Mouse (Mus musculus): Measurements from ENCODE around the gene Tenm3. TPM values are rescaled to one million over a fixed set of nuclear protein-coding genes. Genes with fewer than 3 reads are reported as not detected.

Gene Tenm3
- total and polyA plus RNA-seq, 3 experiments: 0.03 to 0.08 (median 0.07) TPM

DNA sequence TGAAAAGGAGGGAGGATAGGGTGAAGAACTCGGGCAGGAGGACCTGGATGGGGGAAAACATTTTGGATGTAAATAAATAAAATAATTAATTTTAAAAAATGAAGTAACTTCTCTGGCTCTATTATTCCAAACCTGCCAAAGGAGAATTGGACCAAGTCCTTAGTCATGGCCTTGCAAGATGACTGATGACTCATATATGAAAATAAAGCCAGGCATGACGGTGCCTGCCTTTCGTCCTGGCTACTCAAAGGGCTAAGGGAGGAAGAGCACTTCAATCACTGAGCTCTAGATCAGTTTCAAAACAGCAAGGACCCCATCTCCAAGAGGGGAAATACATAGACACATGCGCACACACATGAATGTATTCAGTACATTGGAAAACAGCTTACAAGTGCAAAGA lies 234.1 kb downstream of the Tenm3 start:
- Histone ChIP-seq H3K27me3 (replicated peaks) (no peaks in the 10 kb centered on the region), H3K4me2 (ENCODE audit: insufficient read depth, low read depth, poor library complexity, severe bottlenecking) (no peak overlapping the region), H3K79me2 (replicated peaks; ENCODE audit: control insufficient read depth, extremely low read depth, insufficient read depth, poor library complexity, severe bottlenecking) (no peaks in the 10 kb centered on the region), H3K9me3 (replicated peaks; ENCODE audit: low read length) (peaks cover 60% of the 10 kb centered on the region), H3K4me3 (replicated peaks in 1 of 3; ENCODE audit: low read depth in 2 of 3, low read length in 2 of 3, poor library complexity in 1 of 3) (no peak overlapping the region), H3K27ac (ENCODE audit: insufficient read depth, low read depth) (no peak overlapping the region), H3K36me3 (replicated peaks in 1 of 2; ENCODE audit: control insufficient read depth in 1 of 2, insufficient read depth in 1 of 2, low read length in 1 of 2) (no peaks in the 10 kb centered on the region), H3K9ac (ENCODE audit: insufficient read depth, low read depth) (no peak overlapping the region), H3K4me1 (ENCODE audit: control insufficient read depth in 1 of 2, insufficient read depth in 2 of 2) (no peaks in the 10 kb centered on the region)
- DNase-seq (ENCODE audit: extremely low read depth): no peak
- TF ChIP-seq ZNF384 (IDR thresholded peaks at IDR 0.05; ENCODE audit: low read depth, low read length) (no peak), USF1 (IDR thresholded peaks at IDR 0.05; ENCODE audit: low read depth, low read length) (no peak), RCOR1 (conservative IDR thresholded peaks at IDR 0.05; ENCODE audit: low read depth, low read length) (no peak), CHD1 (IDR thresholded peaks at IDR 0.05; ENCODE audit: low read depth, low read length) (no peak), EP300 (IDR thresholded peaks at IDR 0.05; ENCODE audit: low read length) (no peak), TBP (conservative IDR thresholded peaks at IDR 0.05; ENCODE audit: low read depth, low read length) (no peak), ZC3H11A (IDR thresholded peaks at IDR 0.05; ENCODE audit: low read depth, low read length) (no peak), NRF1 (IDR thresholded peaks at IDR 0.05; ENCODE audit: low read depth, low read length) (no peak), MAFK (IDR thresholded peaks at IDR 0.05; ENCODE audit: insufficient replicate concordance, low read length) (no peak), RAD21 (IDR thresholded peaks at IDR 0.05; ENCODE audit: low read depth, low read length) (no peak), MYC (IDR thresholded peaks at IDR 0.05; ENCODE audit: low read depth, low read length) (no peak), SIN3A (IDR thresholded peaks at IDR 0.05; ENCODE audit: low read length) (no peak), JUN (IDR thresholded peaks at IDR 0.05; ENCODE audit: insufficient read depth, low read depth, low read length) (no peak), MAX (IDR thresholded peaks at IDR 0.05; ENCODE audit: low read length) (no peak), BHLHE40 (IDR thresholded peaks at IDR 0.05; ENCODE audit: low read depth, low read length) (no peak)
- dilution Hi-C loops (cut with MboI; ENCODE audit: extremely low pct_ligation_motif_present, extremely low pct_unique_long_range_greater_than_20kb, low sequenced_read_pairs): no loop called here
- in situ Hi-C loops (cut with MboI; ENCODE audit: low pct_ligation_motif_present, low pct_unique_long_range_greater_than_20kb, low sequenced_read_pairs): no loop called here

- no peaks in the 10 kb centered on the region for H3K27me3 ChIP-seq (replicated peaks)
- in situ Hi-C loops (cut with MboI; ENCODE audit: low pct_ligation_motif_present, low pct_unique_long_range_greater_than_20kb, low sequenced_read_pairs): no loop called here
- no peaks in the 10 kb centered on the region for H3K4me1 ChIP-seq (ENCODE audit: control insufficient read depth in 1 of 2, insufficient read depth in 2 of 2)
- H3K27ac ChIP-seq (ENCODE audit: insufficient read depth, low read depth): no peak overlapping the region
- no peaks in the 10 kb centered on the region for H3K36me3 ChIP-seq (replicated peaks in 1 of 2; ENCODE audit: control insufficient read depth in 1 of 2, insufficient read depth in 1 of 2, low read length in 1 of 2)
- H3K79me2 ChIP-seq (replicated peaks; ENCODE audit: control insufficient read depth, extremely low read depth, insufficient read depth, poor library complexity, severe bottlenecking): no peaks in the 10 kb centered on the region
- no peak for TF ChIP-seq HCFC1 (IDR thresholded peaks at IDR 0.05; ENCODE audit: low read depth, low read length)
- TF ChIP-seq RAD21 (IDR thresholded peaks at IDR 0.05; ENCODE audit: low read depth, low read length): no peak
- no peak for TF ChIP-seq JUND (conservative IDR thresholded peaks at IDR 0.05; ENCODE audit: low read depth, low read length)
- TF ChIP-seq SIN3A (IDR thresholded peaks at IDR 0.05; ENCODE audit: low read length): no peak
- TF ChIP-seq NRF1 (IDR thresholded peaks at IDR 0.05; ENCODE audit: low read depth, low read length): no peak
- no peak for TF ChIP-seq SMC3 (IDR thresholded peaks at IDR 0.05; ENCODE audit: low read depth, low read length)
- no peak for TF ChIP-seq USF1 (IDR thresholded peaks at IDR 0.05; ENCODE audit: low read depth, low read length)
- TF ChIP-seq POLR2AphosphoS2 (IDR thresholded peaks at IDR 0.05; ENCODE audit: low read depth, low read length): no peak
- TF ChIP-seq CHD1 (IDR thresholded peaks at IDR 0.05; ENCODE audit: low read depth, low read length): no peak
- TF ChIP-seq USF2 (conservative IDR thresholded peaks at IDR 0.05; ENCODE audit: low read depth, low read length): no peak
- no peak for TF ChIP-seq RCOR1 (conservative IDR thresholded peaks at IDR 0.05; ENCODE audit: low read depth, low read length)
- TF ChIP-seq ELF1 (IDR thresholded peaks at IDR 0.05; ENCODE audit: low read depth, low read length): no peak
- TF ChIP-seq EP300 (IDR thresholded peaks at IDR 0.05; ENCODE audit: low read length): no peak
- TF ChIP-seq POLR2A (IDR thresholded peaks at IDR 0.05; ENCODE audit: low read depth, low read length): no peak
- no peak for TF ChIP-seq ZNF384 (IDR thresholded peaks at IDR 0.05; ENCODE audit: low read depth, low read length)
- TF ChIP-seq E2F4 (IDR thresholded peaks at IDR 0.05; ENCODE audit: insufficient replicate concordance, low read depth, low read length): no peak
- no peak for TF ChIP-seq KAT2A (IDR thresholded peaks at IDR 0.05; ENCODE audit: insufficient replicate concordance, low read length)
- peaks cover 58% of the 10 kb centered on the region for H3K9me3 ChIP-seq (replicated peaks; ENCODE audit: low read length)
- DNase-seq (ENCODE audit: extremely low read depth): no peak
- H3K4me3 ChIP-seq (replicated peaks in 1 of 3; ENCODE audit: low read depth in 2 of 3, low read length in 2 of 3, poor library complexity in 1 of 3): no peak overlapping the region
- dilution Hi-C loops (cut with MboI; ENCODE audit: extremely low pct_ligation_motif_present, extremely low pct_unique_long_range_greater_than_20kb, low sequenced_read_pairs): no loop called here
- no peak overlapping the region for H3K9ac ChIP-seq (ENCODE audit: insufficient read depth, low read depth)
- no peak overlapping the region for H3K4me2 ChIP-seq (ENCODE audit: insufficient read depth, low read depth, poor library complexity, severe bottlenecking)
Measured at GRCm38 (mm10) chr8:48604190-48604897, 239.4 kb downstream of the Tenm3 start.

Data from CH12.LX (cell line).